Mouse (Mus musculus) gastrocnemius, postnatal 25 days (tissue): ENCODE data around the gene Aftph. TPM values are rescaled to one million over a fixed set of nuclear protein-coding genes. Genes with fewer than 3 reads are reported as not detected.
A peak's percentile ranks its signal among the peaks of the same experiment; 100 is the strongest.

Experiments used
- DNase-seq: peaks from one replicate; pipeline ENCODE4 v3.0.0; 2022
- total RNA-seq, 2 experiments: library from RNA; stranded (reverse); gene quantifications; 1 replicate in 1 of 2; 2 replicates in 1 of 2; pipeline ENCODE4 v1.2.3; 2021

Gene Aftph
- total RNA-seq, 2 experiments from 2014 or later = 13.8 to 15.2 TPM

- DNase-seq = no peak
Observed at GRCm38 (mm10) chr11:20728044-20728443, 13.3 kb downstream of the Aftph start.

- DNase-seq = no peak
Observed at GRCm38 (mm10) chr11:20723572-20723971, 17.8 kb downstream of the Aftph start.

GRCm38 (mm10) chr11:20712068-20712671 is 29.2 kb downstream of the Aftph start:
- DNase-seq = no peak

- peak; percentile 23 for DNase-seq
Observed at GRCm38 (mm10) chr11:20691000-20691399, 50.4 kb downstream of the Aftph start.

- DNase-seq = no peak
Observed at GRCm38 (mm10) chr11:20681679-20682078, 59.7 kb downstream of the Aftph start.

- no peak for DNase-seq
Observed at GRCm38 (mm10) chr11:20680781-20681180, 60.6 kb downstream of the Aftph start.

GRCm38 (mm10) chr11:20679396-20679795 is 62.0 kb downstream of the Aftph start:
- DNase-seq = no peak

GRCm38 (mm10) chr11:20672513-20672912 is 68.9 kb downstream of the Aftph start:
- no peak for DNase-seq

GRCm38 (mm10) chr11:20671789-20672392 is 69.5 kb downstream of the Aftph start:
- no peak for DNase-seq

- DNase-seq = no peak
Observed at GRCm38 (mm10) chr11:20664878-20665277, 76.5 kb downstream of the Aftph start.

- DNase-seq = no peak
Observed at GRCm38 (mm10) chr11:20663580-20664198, 77.7 kb downstream of the Aftph start.

- no peak for DNase-seq
Observed at GRCm38 (mm10) chr11:20662811-20663210, 78.6 kb downstream of the Aftph start.

GRCm38 (mm10) chr11:20661652-20662051 is 79.7 kb downstream of the Aftph start:
- DNase-seq = no peak

GRCm38 (mm10) chr11:20660111-20661097 is 81.0 kb downstream of the Aftph start:
- no peak for DNase-seq

- DNase-seq = no peak
Observed at GRCm38 (mm10) chr11:20659094-20659493, 82.3 kb downstream of the Aftph start.

- no peak for DNase-seq
Observed at GRCm38 (mm10) chr11:20656711-20657057, 84.7 kb downstream of the Aftph start.

- peak; percentile 36 for DNase-seq
Observed at GRCm38 (mm10) chr11:20655795-20656710, 85.3 kb downstream of the Aftph start.

- DNase-seq = no peak
Observed at GRCm38 (mm10) chr11:20651166-20651565, 90.2 kb downstream of the Aftph start.

GRCm38 (mm10) chr11:20650006-20650639 is 91.3 kb downstream of the Aftph start:
- DNase-seq = no peak

- peak; percentile 66 for DNase-seq
Observed at GRCm38 (mm10) chr11:20649477-20649876, 91.9 kb downstream of the Aftph start.
